Mouse (Mus musculus) hindbrain, embryonic 12.5 days (tissue): ENCODE data around the gene Fcgrt. TPM values are rescaled to one million over a fixed set of nuclear protein-coding genes. Genes with fewer than 3 reads are reported as not detected.
"Not testable (repeated sequence)": the region's sequence is repeated elsewhere in the genome, so short reads cannot be mapped to it uniquely, and the experiment has no call there.

ENCODE experiments used
- ATAC-seq: fragments of 200-750 bp; cut with Nextera tagmentation; 2 replicates; pipeline ENCODE4 v1.8.0; 2017; ENCODE audit warnings: moderate TSS enrichment; ENCODE audit not compliant: low FRiP score
- H3K27ac ChIP-seq: fragments of 300-500 bp; sonication (generic); 2 replicates; pipeline ENCODE4 v1.5.1; 2016; ENCODE audit warnings: mild to moderate bottlenecking
- H3K27me3 ChIP-seq: fragments of 300-500 bp; sonication (generic); 2 replicates; pipeline ENCODE4 v1.6.1; 2016; ENCODE audit warnings: mild to moderate bottlenecking
- H3K36me3 ChIP-seq: fragments of 300-500 bp; sonication (generic); 2 replicates; pipeline ENCODE4 v1.6.1; 2016; ENCODE audit warnings: mild to moderate bottlenecking
- H3K4me1 ChIP-seq: fragments of 300-500 bp; sonication (generic); 2 replicates; pipeline ENCODE4 v1.6.1; 2016
- H3K4me2 ChIP-seq: fragments of 300-500 bp; sonication (generic); replicated peaks from 2 replicates; pipeline ENCODE4 v1.6.1; 2016; ENCODE audit warnings: mild to moderate bottlenecking
- H3K4me3 ChIP-seq: fragments of 300-500 bp; sonication (generic); 2 replicates; pipeline ENCODE4 v1.5.1; 2016; ENCODE audit warnings: mild to moderate bottlenecking
- H3K9ac ChIP-seq: fragments of 300-500 bp; sonication (generic); 2 replicates; pipeline ENCODE4 v1.6.1; 2016; ENCODE audit warnings: mild to moderate bottlenecking, moderate library complexity
- H3K9me3 ChIP-seq: fragments of 300-500 bp; sonication (generic); replicated peaks from 2 replicates; pipeline ENCODE4 v1.6.1; 2016; ENCODE audit warnings: mild to moderate bottlenecking
- WGBS: fragments of 180-500 bp; shearing (Covaris S2); methylation state at CpG from one replicate; pipeline ENCODE4 v1.1.7; 2016; 5-methylcytosine and 5-hydroxymethylcytosine counted together
- polyA plus RNA-seq: library from polyadenylated mRNA; unstranded; fragments of >200 nt; fragmentation: Nextera tagmentation; extraction: Ambion mirVana; gene quantifications from 2 replicates; pipeline ENCODE4 v1.2.1, GENCODE M21; 2016

Fcgrt gene
- 20.2 and 21.0 TPM in 2 replicates for polyA plus RNA-seq

DNA sequence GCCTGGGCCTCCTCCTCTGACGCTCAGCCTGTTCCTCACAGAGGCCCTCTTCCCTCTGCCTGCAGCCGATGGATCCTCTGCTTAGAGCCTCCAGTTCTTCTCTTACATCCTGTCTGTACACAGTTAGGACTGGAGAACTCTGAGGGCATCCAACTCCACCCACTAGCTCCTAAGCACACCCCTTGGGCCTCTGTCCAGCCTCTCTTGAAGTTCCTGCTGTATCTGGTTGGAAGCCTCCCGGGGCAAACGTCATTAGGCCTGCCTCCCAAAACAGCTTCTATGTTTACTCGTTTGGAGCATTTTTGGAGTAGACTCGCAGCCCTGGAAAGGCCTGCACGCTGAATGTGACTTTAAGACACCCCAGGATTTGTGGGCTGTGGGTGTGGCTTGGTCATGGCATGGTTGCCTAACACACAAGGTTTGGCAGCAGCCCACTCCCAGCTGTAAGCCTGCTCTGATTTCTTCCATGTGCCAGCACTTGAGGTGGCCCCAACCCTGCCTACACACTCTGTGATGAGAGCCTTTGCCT lies at the start of gene Fcgrt:
Fcgrt (minus strand) TSS at position 200 of the 529 bp plus-strand sequence.
- WGBS, result 79% methylated on average over 7 of the region's 7 CpGs
- Histone ChIP-seq H3K4me2 (peak within 1 kb of the TSS; percentile 13), H3K9me3 (no peaks in the 10 kb centered on the region), H3K9ac (no peak within 1 kb of the TSS), H3K27me3 (no peaks in the 10 kb centered on the region), H3K36me3 (no peaks in the 10 kb centered on the region), H3K27ac (0 out of 2 replicates have a peak within 1 kb of the TSS, but pooled peaks have one; percentile 24), H3K4me3 (no peak within 1 kb of the TSS), H3K4me1 (0 out of 2 replicates have a peak, but pooled peaks cover 5% of the 10 kb centered on the region)
- no peak for ATAC-seq

DNA sequence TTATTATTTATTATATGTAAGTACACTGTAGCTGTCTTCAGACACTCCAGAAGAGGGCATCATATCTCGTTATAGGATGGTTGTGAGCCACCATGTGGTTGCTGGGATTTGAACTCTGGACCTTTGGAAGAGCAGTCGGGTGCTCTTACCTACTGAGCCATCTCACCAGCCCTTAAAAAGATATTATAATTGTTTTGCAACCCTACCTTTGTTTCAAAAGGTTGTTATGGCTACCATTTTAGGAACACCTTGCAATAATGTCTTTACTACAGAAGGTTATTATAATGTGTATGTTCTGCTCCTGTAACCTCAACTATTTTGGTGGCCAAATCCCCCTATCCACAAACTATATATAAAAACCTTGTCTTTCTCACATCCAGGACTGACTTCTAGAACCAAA lies 49.4 kb upstream of the Fcgrt start:
- ATAC-seq, H3K36me3 ChIP-seq, H3K9me3 ChIP-seq, H3K27me3 ChIP-seq, H3K27ac ChIP-seq, H3K4me3 ChIP-seq: not testable (repeated sequence)
- H3K9ac ChIP-seq, result peak overlapping the region; percentile 81; the same call in 1 of the 2 replicates
- H3K4me2 ChIP-seq, result peak overlapping the region; percentile 73
- 95% methylated on average over 2 of the region's 2 CpGs for WGBS
- H3K4me1 ChIP-seq, result peaks cover 17% of the 10 kb centered on the region

DNA sequence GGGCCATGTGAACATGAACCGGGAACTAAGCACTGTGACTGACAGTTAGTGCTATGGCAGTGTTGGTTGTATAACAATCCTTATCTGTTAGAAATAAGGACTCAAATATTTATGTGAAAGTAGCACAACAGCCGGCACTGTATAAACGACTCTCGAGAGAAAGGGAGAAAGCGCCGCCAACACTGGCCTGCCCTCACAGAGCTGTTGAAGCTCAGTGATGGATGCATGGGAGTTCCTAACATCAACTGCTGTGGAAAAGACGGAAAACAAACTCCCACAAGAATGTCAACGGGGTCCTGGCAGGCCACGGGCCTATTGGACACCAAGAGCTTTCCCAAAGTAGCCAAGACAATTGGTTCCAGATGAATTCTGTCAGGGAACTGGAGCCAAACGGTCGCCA lies 47.7 kb upstream of the Fcgrt start:
- no peak overlapping the region for H3K27ac ChIP-seq
- no peak overlapping the region for H3K9ac ChIP-seq
- peaks cover 17% of the 10 kb centered on the region for H3K4me1 ChIP-seq

DNA sequence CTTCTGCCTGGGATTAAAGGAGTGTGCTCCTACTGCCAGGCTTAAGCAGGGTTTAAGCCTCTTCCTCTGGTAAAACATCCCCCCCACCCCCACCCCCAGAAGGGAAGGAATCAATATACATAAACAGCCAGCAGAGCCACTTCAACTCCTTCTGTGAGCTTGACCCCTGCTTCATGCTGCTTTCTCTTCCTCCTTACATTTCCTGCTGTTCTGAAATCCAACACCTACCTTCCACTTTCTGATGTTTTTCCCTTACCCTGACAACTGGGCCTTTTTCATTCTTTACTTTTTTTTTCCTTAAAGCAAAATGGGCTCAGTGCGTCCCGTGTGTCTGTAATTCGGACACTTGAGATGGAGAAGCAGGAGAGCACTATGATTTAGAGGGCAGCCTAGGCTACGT lies 46.7 kb upstream of the Fcgrt start:
- no peak overlapping the region for H3K27ac ChIP-seq
- H3K36me3 ChIP-seq, result peaks cover 11% of the 10 kb centered on the region; the same call in 1 of the 2 replicates
- no peaks in the 10 kb centered on the region for H3K9me3 ChIP-seq
- H3K4me1 ChIP-seq, result peaks cover 17% of the 10 kb centered on the region
- H3K9ac ChIP-seq, result peak overlapping the region; percentile 36
- 57% methylated on average over 4 of the region's 4 CpGs for WGBS
- H3K4me3 ChIP-seq, result no peak overlapping the region
- H3K27me3 ChIP-seq, result no peaks in the 10 kb centered on the region
- no peak overlapping the region for H3K4me2 ChIP-seq
- no peak for ATAC-seq

More for the DNA sequence above, 47.7 kb upstream of the Fcgrt start:
- Histone ChIP-seq H3K9me3 (no peaks in the 10 kb centered on the region), H3K36me3 (peaks cover 5% of the 10 kb centered on the region; the same call in 1 of the 2 replicates), H3K4me3 (no peak overlapping the region), H3K4me2 (no peak overlapping the region), H3K27me3 (no peaks in the 10 kb centered on the region)
- WGBS, result 50% methylated on average over 11 of the region's 11 CpGs
- ATAC-seq, result no peak

DNA sequence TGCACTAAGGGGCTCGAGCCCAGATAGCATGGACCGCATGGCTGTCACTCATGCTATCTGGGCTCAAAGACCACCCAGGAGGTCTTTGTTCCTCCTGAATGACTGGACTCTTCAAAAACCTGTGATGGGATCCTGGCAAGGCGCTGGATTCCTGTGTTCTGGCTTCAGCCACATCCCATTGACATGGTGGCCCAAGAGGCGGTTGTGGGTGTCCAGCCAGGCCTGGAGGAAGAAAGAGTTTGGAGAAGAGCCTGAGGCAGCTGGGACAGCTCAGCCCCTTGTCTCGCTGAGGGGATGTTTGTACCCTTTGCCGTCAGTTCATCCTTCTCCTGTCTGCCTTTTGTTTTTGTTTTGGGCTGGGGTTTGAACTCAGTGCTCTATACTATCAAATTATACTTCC lies 45.9 kb upstream of the Fcgrt start:
- Histone ChIP-seq H3K4me2 (no peak overlapping the region), H3K4me3 (no peak overlapping the region), H3K4me1 (peaks cover 12% of the 10 kb centered on the region), H3K36me3 (peaks cover 19% of the 10 kb centered on the region), H3K27ac (no peak overlapping the region), H3K27me3 (no peaks in the 10 kb centered on the region), H3K9me3 (no peaks in the 10 kb centered on the region), H3K9ac (no peak overlapping the region)
- no peak for ATAC-seq
- 31% methylated on average over 6 of the region's 6 CpGs for WGBS

DNA sequence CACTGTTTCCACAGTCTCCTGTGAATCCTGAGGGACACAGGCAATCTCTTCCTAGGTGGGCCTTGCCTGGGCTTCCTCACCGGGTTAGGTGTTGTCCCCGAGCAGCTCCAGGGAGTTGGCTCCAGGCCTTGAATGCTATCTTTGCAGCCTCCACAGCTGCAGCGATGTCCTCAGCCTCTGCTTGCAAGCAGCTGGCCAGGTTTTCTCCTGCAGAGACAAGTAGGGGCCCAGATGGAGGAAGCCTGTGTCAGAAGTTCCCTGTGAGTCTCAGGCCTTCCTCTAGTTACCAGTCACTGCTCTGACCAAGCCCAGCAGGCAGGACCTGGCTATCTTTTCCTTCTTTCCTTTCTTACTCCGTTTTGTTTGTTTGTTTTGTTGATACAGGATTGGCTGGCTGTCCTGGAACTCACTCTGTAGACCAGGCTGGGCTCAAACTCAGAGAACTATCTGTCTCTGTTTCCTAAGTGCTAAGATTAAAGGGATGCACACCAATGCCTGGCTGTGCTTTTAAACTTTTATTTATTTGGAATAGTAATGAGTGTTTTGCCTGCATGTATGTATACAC lies 45.0 kb upstream of the Fcgrt start:
- Histone ChIP-seq H3K9ac (no peak overlapping the region), H3K4me1 (peaks cover 11% of the 10 kb centered on the region), H3K9me3 (no peaks in the 10 kb centered on the region), H3K4me2 (no peak overlapping the region), H3K4me3 (no peak overlapping the region), H3K36me3 (peaks cover 28% of the 10 kb centered on the region), H3K27me3 (no peaks in the 10 kb centered on the region), H3K27ac (no peak overlapping the region)
- WGBS, result 62% methylated on average over 4 of the region's 4 CpGs
- ATAC-seq, result no peak

DNA sequence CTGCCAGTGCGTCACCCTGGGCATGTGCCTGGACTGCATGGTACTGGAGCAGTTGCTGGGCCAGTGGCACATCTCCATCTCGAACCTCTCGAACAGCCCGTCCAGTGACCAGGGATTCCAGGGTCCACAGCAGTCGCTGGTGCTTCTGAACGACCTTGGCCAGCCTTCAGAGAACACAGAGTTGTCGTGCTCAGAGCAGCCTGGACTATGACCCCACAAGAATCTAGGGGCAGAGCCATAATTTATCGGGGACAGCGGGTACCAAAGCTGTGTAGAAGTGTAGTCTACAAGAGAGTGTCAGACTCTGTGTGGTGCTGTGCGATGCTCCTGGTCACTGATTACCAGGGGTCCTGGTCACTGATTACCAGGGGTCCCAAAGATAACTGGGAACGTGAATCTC lies 44.2 kb upstream of the Fcgrt start:
- H3K36me3 ChIP-seq, result peaks cover 36% of the 10 kb centered on the region
- no peak overlapping the region for H3K9ac ChIP-seq
- no peak overlapping the region for H3K4me2 ChIP-seq
- H3K4me1 ChIP-seq, result peaks cover 7% of the 10 kb centered on the region
- no peak overlapping the region for H3K4me3 ChIP-seq
- no peak for ATAC-seq
- H3K9me3 ChIP-seq, result no peaks in the 10 kb centered on the region
- 85% methylated on average over 11 of the region's 11 CpGs for WGBS
- no peak overlapping the region for H3K27ac ChIP-seq
- no peaks in the 10 kb centered on the region for H3K27me3 ChIP-seq

DNA sequence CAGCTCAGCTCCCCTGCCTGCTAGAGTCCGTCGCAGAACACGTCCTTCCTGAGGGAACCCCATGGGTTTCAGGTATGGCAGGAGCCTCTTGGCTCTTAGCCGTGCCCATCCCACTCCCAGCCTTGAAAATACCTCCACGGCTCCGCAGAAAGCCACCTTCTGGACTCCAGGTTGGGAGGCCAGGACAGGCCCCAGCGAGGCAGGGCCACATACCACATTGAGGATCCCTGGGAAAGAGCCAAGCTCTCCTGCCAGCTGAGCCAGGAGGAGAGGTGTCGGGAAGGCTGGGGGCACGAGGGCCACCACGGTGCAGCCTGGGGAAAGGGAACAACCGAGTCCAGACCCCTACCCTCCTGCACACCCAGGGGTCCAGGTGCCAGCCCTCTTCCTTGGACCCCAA lies 43.6 kb upstream of the Fcgrt start:
- Histone ChIP-seq H3K4me2 (no peak overlapping the region), H3K4me1 (peaks cover 7% of the 10 kb centered on the region), H3K27ac (no peak overlapping the region), H3K27me3 (no peaks in the 10 kb centered on the region), H3K4me3 (no peak overlapping the region), H3K36me3 (peaks cover 42% of the 10 kb centered on the region), H3K9me3 (no peaks in the 10 kb centered on the region), H3K9ac (no peak overlapping the region)
- no peak for ATAC-seq
- WGBS, result 93% methylated on average over 11 of the region's 11 CpGs

DNA sequence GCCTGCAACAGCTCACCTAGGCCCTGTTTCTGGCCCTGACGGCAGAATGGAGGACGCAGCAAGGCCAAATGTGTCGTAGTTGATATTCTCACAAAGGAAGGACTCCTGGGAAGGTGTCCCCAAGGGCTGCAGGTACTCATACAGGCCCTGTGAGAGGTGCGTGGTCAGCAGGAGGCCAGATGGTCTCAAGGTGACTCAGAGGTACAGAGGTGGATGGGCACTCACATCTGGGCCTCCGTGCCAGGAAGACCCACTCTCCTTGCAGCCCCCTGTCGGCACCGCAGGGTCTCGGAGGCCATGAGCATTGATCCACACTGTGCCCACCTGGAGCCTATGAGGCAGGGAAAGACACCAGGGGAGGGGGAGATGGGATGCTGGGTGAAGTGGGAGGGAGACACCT lies 41.8 kb upstream of the Fcgrt start:
- WGBS, result 95% methylated on average over 8 of the region's 8 CpGs
- H3K36me3 ChIP-seq, result peaks cover 47% of the 10 kb centered on the region
- no peak for ATAC-seq

DNA sequence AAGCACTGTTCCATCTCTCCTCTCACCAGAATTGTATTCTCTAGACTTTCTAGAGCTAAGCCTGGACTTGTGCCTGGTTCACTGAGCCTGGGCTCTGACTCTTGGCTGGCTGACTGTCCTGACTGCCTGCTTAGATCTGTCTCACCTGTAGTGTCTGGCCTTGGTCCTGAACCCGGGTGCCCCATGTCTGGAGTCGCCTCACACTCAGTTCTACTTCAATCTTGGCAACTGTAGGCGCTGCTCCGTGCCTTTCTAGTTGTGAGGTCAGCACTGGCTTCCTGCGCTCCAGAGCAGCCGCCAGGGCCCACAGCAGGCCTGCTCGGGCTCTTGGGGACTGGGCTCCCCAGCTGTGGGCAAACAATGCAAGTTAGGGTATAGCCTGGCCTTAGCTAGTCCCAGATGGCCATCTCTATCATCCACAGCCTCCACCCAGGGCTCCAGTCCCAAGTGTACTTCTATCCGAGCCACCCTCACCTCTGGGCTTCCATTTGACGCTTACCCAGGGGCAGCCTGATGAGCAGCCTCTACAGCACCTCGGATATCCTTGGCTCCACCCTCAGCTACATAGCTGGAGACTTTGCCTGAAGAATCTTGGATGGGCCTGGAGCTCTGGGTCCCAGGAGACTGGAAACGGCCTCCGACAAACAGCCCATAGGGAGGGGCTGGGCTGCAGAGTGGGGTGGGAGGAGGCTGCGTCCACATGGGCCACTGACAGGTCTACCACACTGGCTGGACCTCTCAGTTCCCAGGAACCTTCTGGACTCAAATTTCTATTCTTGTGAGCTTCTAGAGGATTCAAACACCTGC lies 40.9 kb upstream of the Fcgrt start:
- H3K9ac ChIP-seq, result no peak overlapping the region

More for the DNA sequence above, 41.8 kb upstream of the Fcgrt start:
- H3K4me3 ChIP-seq, result no peak overlapping the region
- H3K9ac ChIP-seq, result no peak overlapping the region
- no peak overlapping the region for H3K27ac ChIP-seq
- no peak overlapping the region for H3K4me2 ChIP-seq
- no peaks in the 10 kb centered on the region for H3K9me3 ChIP-seq
- H3K4me1 ChIP-seq, result no peaks in the 10 kb centered on the region; the same call in 1 of the 2 replicates
- H3K27me3 ChIP-seq, result no peaks in the 10 kb centered on the region

DNA sequence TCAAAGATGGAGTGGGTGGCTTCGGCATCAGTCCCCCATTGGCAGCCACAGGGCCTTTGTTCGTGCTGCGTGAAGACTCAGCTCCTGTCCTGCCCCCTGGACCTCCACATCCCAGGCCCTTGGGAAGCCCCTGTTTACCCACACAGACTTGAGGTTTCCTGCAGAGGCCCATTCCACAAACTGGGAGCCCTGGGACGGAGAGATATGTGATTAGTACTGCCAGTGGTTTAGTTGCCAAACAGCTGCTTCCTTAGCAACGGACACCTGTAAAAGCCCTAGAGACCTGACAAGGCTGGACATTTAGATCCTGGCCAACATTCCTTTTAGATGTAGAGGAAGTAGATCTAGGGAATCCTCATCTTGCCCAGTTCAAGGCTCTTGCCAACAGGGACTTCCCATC lies 38.3 kb upstream of the Fcgrt start:
- peaks cover 8% of the 10 kb centered on the region for H3K27me3 ChIP-seq
- no peak overlapping the region for H3K4me2 ChIP-seq
- H3K4me3 ChIP-seq, result no peak overlapping the region
- 89% methylated on average over 5 of the region's 5 CpGs for WGBS
- H3K4me1 ChIP-seq, result no peaks in the 10 kb centered on the region
- H3K9me3 ChIP-seq, result no peaks in the 10 kb centered on the region
- ATAC-seq, result no peak
- peaks cover 44% of the 10 kb centered on the region for H3K36me3 ChIP-seq
- H3K27ac ChIP-seq, result no peak overlapping the region
- H3K9ac ChIP-seq, result no peak overlapping the region

More for the DNA sequence above, 40.9 kb upstream of the Fcgrt start:
- Histone ChIP-seq H3K4me3 (no peak overlapping the region), H3K36me3 (peaks cover 47% of the 10 kb centered on the region), H3K27ac (no peak overlapping the region), H3K4me1 (no peaks in the 10 kb centered on the region; the same call in 1 of the 2 replicates), H3K27me3 (no peaks in the 10 kb centered on the region), H3K9me3 (no peaks in the 10 kb centered on the region), H3K4me2 (no peak overlapping the region)
- no peak for ATAC-seq
- WGBS, result 87% methylated on average over 13 of the region's 13 CpGs

DNA sequence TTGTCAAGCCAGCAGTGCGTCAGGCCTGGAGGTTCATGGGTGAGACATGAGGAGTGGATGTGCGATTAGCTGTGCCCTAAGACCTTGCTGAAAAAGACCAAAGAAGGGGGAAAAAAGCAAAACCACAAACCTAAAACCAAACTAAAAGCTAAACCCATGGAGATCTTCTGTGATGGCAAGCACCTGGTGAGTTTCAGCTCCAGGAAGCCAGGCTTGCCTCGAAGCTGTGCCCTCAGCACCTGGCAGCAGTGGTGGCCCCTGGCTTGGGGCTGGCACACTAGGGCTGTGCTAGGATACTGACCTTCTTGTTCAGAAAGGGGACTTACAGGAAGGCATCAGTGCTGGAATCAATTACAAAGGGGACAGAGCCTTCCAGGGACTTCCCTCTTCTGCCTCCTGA lies 37.7 kb upstream of the Fcgrt start:
- H3K9ac ChIP-seq, result no peak overlapping the region
- H3K4me3 ChIP-seq, result no peak overlapping the region
- H3K27me3 ChIP-seq, result peaks cover 12% of the 10 kb centered on the region
- no peak for ATAC-seq
- H3K27ac ChIP-seq, result no peak overlapping the region
- 92% methylated on average over 3 of the region's 3 CpGs for WGBS
- H3K36me3 ChIP-seq, result peaks cover 42% of the 10 kb centered on the region
- no peaks in the 10 kb centered on the region for H3K9me3 ChIP-seq
- no peak overlapping the region for H3K4me2 ChIP-seq
- H3K4me1 ChIP-seq, result peaks cover 4% of the 10 kb centered on the region
